Mouse (Mus musculus) CH12.LX (cell line): ENCODE data around the gene Klhl26. TPM values are rescaled to one million over a fixed set of nuclear protein-coding genes. Genes with fewer than 3 reads are reported as not detected.
A peak's percentile ranks its signal among the peaks of the same experiment; 100 is the strongest.

Experiments
- DNase-seq: peaks from one replicate; pipeline ENCODE4 v3.0.0-alpha.2; 2013; ENCODE audit errors: extremely low read depth
- H3K27ac ChIP-seq: 2 replicates; pipeline ENCODE4 v1.5.1; 2012; ENCODE audit warnings: low read depth, mild to moderate bottlenecking, control low read depth, moderate library complexity; ENCODE audit not compliant: insufficient read depth
- H3K27me3 ChIP-seq: replicated peaks from 2 replicates; pipeline ENCODE3; 2012; ENCODE audit warnings: inconsistent platforms
- H3K36me3 ChIP-seq, 2 experiments: replicated peaks in 1 of 2; 2 replicates each; pipeline versions ENCODE3 to v1.6.1; 2012; ENCODE audit warnings: inconsistent platforms in 1 of 2, low read length in 1 of 2, mild to moderate bottlenecking in 1 of 2, mixed read lengths in 1 of 2, moderate library complexity in 1 of 2; ENCODE audit not compliant: control insufficient read depth in 1 of 2, insufficient read depth in 1 of 2
- H3K4me1 ChIP-seq, 2 experiments: 2 replicates each; pipeline ENCODE4 v1.6.1; 2012; ENCODE audit warnings: inconsistent platforms in 1 of 2, moderate library complexity in 1 of 2; ENCODE audit not compliant: insufficient read depth in 2 of 2, control insufficient read depth in 1 of 2
- H3K4me2 ChIP-seq: 2 replicates; pipeline ENCODE4 v1.6.1; 2012; ENCODE audit warnings: low read depth, mild to moderate bottlenecking, control low read depth; ENCODE audit not compliant: poor library complexity, insufficient read depth, severe bottlenecking
- H3K4me3 ChIP-seq, 3 experiments: fragments of 150-350 bp in 1 of 3; sonication (generic) in 1 of 3; replicated peaks in 1 of 3; 2 replicates each; pipeline versions ENCODE3 to v1.5.1; 2011 to 2012; ENCODE audit warnings: low read depth in 2 of 3, low read length in 2 of 3, mild to moderate bottlenecking in 2 of 3, moderate library complexity in 2 of 3, control low read depth in 1 of 3, improper control_type of control experiment in 1 of 3, inconsistent platforms in 1 of 3, mixed read lengths in 1 of 3; ENCODE audit not compliant: poor library complexity in 1 of 3
- H3K79me2 ChIP-seq: replicated peaks from 2 replicates; pipeline ENCODE4 v1.6.1; 2012; ENCODE audit warnings: mild to moderate bottlenecking, moderate library complexity; ENCODE audit not compliant: control insufficient read depth, poor library complexity, insufficient read depth, severe bottlenecking; ENCODE audit errors: extremely low read depth
- H3K9ac ChIP-seq: 2 replicates; pipeline ENCODE4 v1.6.1; 2012; ENCODE audit warnings: low read depth, mild to moderate bottlenecking, control low read depth, moderate library complexity; ENCODE audit not compliant: insufficient read depth
- H3K9me3 ChIP-seq: replicated peaks from 2 replicates; pipeline ENCODE3; 2012; ENCODE audit warnings: low read length, inconsistent platforms, mixed read lengths
- BHLHE40 ChIP-seq: IDR thresholded peaks from 2 replicates; pipeline ENCODE4 v1.6.1; 2011; ENCODE audit warnings: mild to moderate bottlenecking, low read depth, low read length, improper control_type of control experiment
- CHD1 ChIP-seq: IDR thresholded peaks from 2 replicates; pipeline ENCODE4 v1.6.1; 2012; ENCODE audit warnings: low read depth, low read length, improper control_type of control experiment, inconsistent platforms
- CHD2 ChIP-seq: IDR thresholded peaks from 2 replicates; pipeline ENCODE4 v1.6.1; 2011; ENCODE audit warnings: low read length, improper control_type of control experiment
- CTCF ChIP-seq, 2 experiments: IDR thresholded peaks in 1 of 2; conservative IDR thresholded peaks in 1 of 2; 2 replicates each; pipeline ENCODE4 v1.5.1; 2011 to 2012; ENCODE audit warnings: low read depth in 2 of 2, low read length in 2 of 2, improper control_type of control experiment in 1 of 2, inconsistent platforms in 1 of 2, mild to moderate bottlenecking in 1 of 2, moderate library complexity in 1 of 2
- E2F4 ChIP-seq: IDR thresholded peaks from 2 replicates; pipeline ENCODE4 v1.6.1; 2011; ENCODE audit warnings: low read depth, low read length, improper control_type of control experiment; ENCODE audit not compliant: insufficient replicate concordance
- ELF1 ChIP-seq: IDR thresholded peaks from 2 replicates; pipeline ENCODE4 v1.6.1; 2014; ENCODE audit warnings: low read depth, mild to moderate bottlenecking, inconsistent platforms, low read length, improper control_type of control experiment
- EP300 ChIP-seq: IDR thresholded peaks from 2 replicates; pipeline ENCODE4 v1.6.1; 2011; ENCODE audit warnings: low read length, improper control_type of control experiment
- ETS1 ChIP-seq: conservative IDR thresholded peaks from 2 replicates; pipeline ENCODE4 v1.6.1; 2012; ENCODE audit warnings: low read depth, mild to moderate bottlenecking, inconsistent platforms, low read length, improper control_type of control experiment, moderate library complexity
- GABPA ChIP-seq: IDR thresholded peaks from 2 replicates; pipeline ENCODE4 v1.6.1; 2012; ENCODE audit warnings: low read depth, low read length, improper control_type of control experiment, inconsistent platforms; ENCODE audit not compliant: insufficient replicate concordance
- HCFC1 ChIP-seq: IDR thresholded peaks from 2 replicates; pipeline ENCODE4 v1.6.1; 2012; ENCODE audit warnings: low read depth, mild to moderate bottlenecking, inconsistent platforms, low read length, improper control_type of control experiment
- IRF4 ChIP-seq: IDR thresholded peaks from 2 replicates; pipeline ENCODE4 v1.6.1; 2014; ENCODE audit warnings: low read depth, mild to moderate bottlenecking, inconsistent platforms, low read length, improper control_type of control experiment
- JUN ChIP-seq: IDR thresholded peaks from 2 replicates; pipeline ENCODE4 v1.6.1; 2011; ENCODE audit warnings: low read depth, mild to moderate bottlenecking, low read length, improper control_type of control experiment, moderate library complexity; ENCODE audit not compliant: insufficient read depth
- JUND ChIP-seq: conservative IDR thresholded peaks from 2 replicates; pipeline ENCODE4 v1.6.1; 2011; ENCODE audit warnings: low read depth, low read length, improper control_type of control experiment
- KAT2A ChIP-seq: IDR thresholded peaks from 2 replicates; pipeline ENCODE4 v1.6.1; 2012; ENCODE audit warnings: low read length, improper control_type of control experiment, inconsistent platforms; ENCODE audit not compliant: insufficient replicate concordance
- MAFK ChIP-seq: IDR thresholded peaks from 2 replicates; pipeline ENCODE4 v1.6.1; 2011; ENCODE audit warnings: low read length, improper control_type of control experiment; ENCODE audit not compliant: insufficient replicate concordance
- MAX ChIP-seq: IDR thresholded peaks from 2 replicates; pipeline ENCODE4 v1.6.1; 2011; ENCODE audit warnings: low read length, improper control_type of control experiment
- MAZ ChIP-seq: IDR thresholded peaks from 2 replicates; pipeline ENCODE4 v1.6.1; 2012; ENCODE audit warnings: low read depth, mild to moderate bottlenecking, inconsistent platforms, low read length, improper control_type of control experiment, moderate library complexity
- MEF2A ChIP-seq: IDR thresholded peaks from 2 replicates; pipeline ENCODE4 v1.6.1; 2014; ENCODE audit warnings: low read depth, mild to moderate bottlenecking, inconsistent platforms, low read length, improper control_type of control experiment, borderline replicate concordance
- MYC ChIP-seq: IDR thresholded peaks from 2 replicates; pipeline ENCODE4 v1.6.1; 2011; ENCODE audit warnings: low read depth, mild to moderate bottlenecking, improper control_type of control experiment, low read length
- NRF1 ChIP-seq: IDR thresholded peaks from 2 replicates; pipeline ENCODE4 v1.6.1; 2014; ENCODE audit warnings: low read depth, mild to moderate bottlenecking, inconsistent platforms, low read length, improper control_type of control experiment, moderate library complexity
- POLR2A ChIP-seq: IDR thresholded peaks from 2 replicates; pipeline ENCODE4 v1.6.1; 2011; ENCODE audit warnings: low read depth, mild to moderate bottlenecking, improper control_type of control experiment, low read length
- POLR2AphosphoS2 ChIP-seq: IDR thresholded peaks from 2 replicates; pipeline ENCODE4 v1.6.1; 2011; ENCODE audit warnings: low read depth, low read length, improper control_type of control experiment
- RAD21 ChIP-seq: IDR thresholded peaks from 2 replicates; pipeline ENCODE4 v1.6.1; 2011; ENCODE audit warnings: low read depth, mild to moderate bottlenecking, low read length, improper control_type of control experiment, moderate library complexity
- RCOR1 ChIP-seq: conservative IDR thresholded peaks from 2 replicates; pipeline ENCODE4 v1.6.1; 2012; ENCODE audit warnings: low read depth, mild to moderate bottlenecking, inconsistent platforms, low read length, improper control_type of control experiment
- SMC3 ChIP-seq: IDR thresholded peaks from 2 replicates; pipeline ENCODE4 v1.6.1; 2011; ENCODE audit warnings: low read depth, low read length, improper control_type of control experiment
- TBP ChIP-seq: conservative IDR thresholded peaks from 2 replicates; pipeline ENCODE4 v1.6.1; 2011; ENCODE audit warnings: low read depth, low read length, improper control_type of control experiment
- USF1 ChIP-seq: IDR thresholded peaks from 2 replicates; pipeline ENCODE4 v1.6.1; 2014; ENCODE audit warnings: low read depth, mild to moderate bottlenecking, inconsistent platforms, low read length, improper control_type of control experiment
- USF2 ChIP-seq: conservative IDR thresholded peaks from 2 replicates; pipeline ENCODE4 v1.6.1; 2011; ENCODE audit warnings: low read depth, low read length, improper control_type of control experiment
- ZKSCAN1 ChIP-seq: IDR thresholded peaks from 2 replicates; pipeline ENCODE4 v1.6.1; 2012; ENCODE audit warnings: low read depth, inconsistent platforms, low read length, improper control_type of control experiment, borderline replicate concordance
- ZNF384 ChIP-seq: IDR thresholded peaks from 2 replicates; pipeline ENCODE4 v1.6.1; 2012; ENCODE audit warnings: low read depth, low read length, improper control_type of control experiment, inconsistent platforms
- dilution Hi-C: fragments of 300-500 bp; cut with MboI; formaldehyde crosslinking; loops from 2 replicates; pipeline ENCODE4 v1.14.3; 2020; ENCODE audit warnings: low sequenced_read_pairs; ENCODE audit not compliant: extremely low pct_unique_long_range_greater_than_20kb, extremely low pct_ligation_motif_present
- in situ Hi-C: fragments of 300-500 bp; cut with MboI; formaldehyde crosslinking; loops from 3 replicates; pipeline ENCODE4 v1.14.3; 2019; ENCODE audit warnings: low sequenced_read_pairs, low pct_ligation_motif_present, low pct_unique_long_range_greater_than_20kb, mixed read lengths
- polyA plus RNA-seq: library from polyadenylated mRNA; unstranded; fragments of >175 nt; gene quantifications from 2 replicates; pipeline ENCODE4 v1.2.1, GENCODE M21; 2012; ENCODE audit warnings: low read depth; ENCODE audit not compliant: insufficient read length
- total RNA-seq, 2 experiments: library from RNA; depleted of rRNA; stranded (reverse); fragments of 300-350 nt in 1 of 2; fragments of >200 nt in 1 of 2; gene quantifications; 2 replicates each; pipeline ENCODE4 v1.2.3; 2012 to 2014

Klhl26 gene
- total and polyA plus RNA-seq, 3 experiments: 4.7 to 15.6 (median 6.0) TPM

DNA sequence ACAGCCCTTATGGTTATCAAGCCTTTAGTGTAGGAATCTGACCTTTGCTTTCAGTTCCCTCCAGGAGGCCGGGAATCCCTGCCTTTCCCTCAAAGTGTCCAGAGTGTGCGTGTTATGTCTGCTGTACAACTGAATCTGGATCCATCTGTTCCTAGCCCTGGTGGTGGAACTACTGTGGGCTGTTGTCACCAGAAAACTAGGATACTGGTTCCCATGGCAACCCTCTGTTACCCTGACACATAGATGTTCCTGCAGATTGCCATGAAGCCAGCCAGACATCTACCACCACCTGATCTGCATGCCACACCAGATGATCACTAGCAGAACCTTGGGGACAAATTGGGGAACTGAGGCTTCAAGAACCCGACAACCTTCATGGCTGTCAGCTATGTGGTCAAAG lies 5.1 kb upstream of the Klhl26 start:
- Histone ChIP-seq H3K27ac (no peak overlapping the region), H3K79me2 (no peaks in the 10 kb centered on the region), H3K4me2 (no peak overlapping the region), H3K4me1 (peaks cover 0 to 11% of the 10 kb centered on the region in 2 experiments; a peak in 2 of 4 replicates), H3K36me3 (no peaks in the 10 kb centered on the region), H3K27me3 (peaks cover 84% of the 10 kb centered on the region), H3K4me3 (no peak overlapping the region), H3K9ac (no peak overlapping the region), H3K9me3 (no peaks in the 10 kb centered on the region)
- TF ChIP-seq POLR2A (no peak), EP300 (no peak), USF1 (no peak), RCOR1 (no peak), E2F4 (no peak), ZNF384 (no peak), POLR2AphosphoS2 (no peak), MAX (no peak), KAT2A (no peak), CHD1 (no peak), MEF2A (no peak), CHD2 (no peak), NRF1 (no peak), SMC3 (no peak)
- DNase-seq: no peak
- in situ Hi-C loops: no loop called here
- dilution Hi-C loops: no loop called here

DNA sequence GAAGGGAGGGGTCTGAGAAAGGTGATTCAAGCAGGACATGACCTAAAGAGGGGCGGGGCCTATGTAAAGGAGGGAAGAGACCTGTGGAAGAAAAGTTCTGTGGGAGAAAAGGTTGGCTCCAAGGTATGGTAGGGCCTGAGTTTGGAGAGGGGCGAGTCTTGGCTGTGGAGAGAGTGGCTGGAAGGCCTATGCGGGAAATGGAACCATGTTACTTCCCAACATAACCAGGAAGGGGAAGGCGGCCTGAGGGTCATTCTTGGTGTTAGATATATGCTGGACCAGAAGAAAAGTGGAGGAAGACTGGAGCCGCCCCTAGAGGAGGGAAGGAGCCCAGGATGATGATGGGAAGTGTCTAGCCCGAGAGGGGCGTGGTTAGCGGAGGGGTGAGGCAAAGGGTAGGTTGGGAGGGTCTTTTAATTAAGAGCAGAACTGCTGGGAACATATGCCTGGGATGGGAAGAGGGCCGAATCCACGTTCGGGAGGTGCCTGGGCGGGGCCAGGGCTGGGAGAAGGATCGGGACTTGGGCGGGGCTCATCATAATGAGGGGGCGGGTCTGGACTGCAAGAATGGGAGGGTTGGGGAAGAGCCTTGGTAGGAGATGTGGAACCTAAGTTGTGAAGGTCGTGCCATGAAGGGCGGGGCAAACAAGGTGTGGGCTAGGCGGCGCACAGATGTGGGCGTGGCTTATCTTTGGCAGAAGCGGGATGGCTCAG lies 658 bp upstream of the Klhl26 start:
- H3K9ac ChIP-seq: no peak overlapping the region; the same call in 1 of the 2 replicates
- H3K27ac ChIP-seq: peak overlapping the region; percentile 8; the same call in 1 of the 2 replicates
- dilution Hi-C loops (no loop called here), in situ Hi-C loops (no loop called here)
- peaks cover 41% of the 10 kb centered on the region for H3K27me3 ChIP-seq
- H3K79me2 ChIP-seq: no peaks in the 10 kb centered on the region
- H3K36me3 ChIP-seq: peaks cover 0 to 17% of the 10 kb centered on the region in 2 experiments
- peaks cover 0 to 26% of the 10 kb centered on the region in 2 experiments; a peak in 2 of 4 replicates for H3K4me1 ChIP-seq
- no peaks in the 10 kb centered on the region for H3K9me3 ChIP-seq
- peak; percentile 92 for DNase-seq
- peak overlapping the region; percentile 72 for H3K4me2 ChIP-seq
- H3K4me3 ChIP-seq: peak overlapping the region; percentile 34 to 76 (median 49)
- TF ChIP-seq IRF4: no peak
- TF ChIP-seq JUND: no peak
- 0 out of 2 replicates have a peak, but pooled peaks have one; percentile 26 for TF ChIP-seq MYC
- TF ChIP-seq TBP: peak; percentile 66; the same call in 1 of the 2 replicates
- no peak; the same call in 1 of the 2 replicates for TF ChIP-seq ETS1
- TF ChIP-seq JUN: no peak
- TF ChIP-seq RAD21: no peak
- no peak for TF ChIP-seq USF1
- TF ChIP-seq ZKSCAN1: no peak
- peak; percentile 39; the same call in 1 of the 2 replicates for TF ChIP-seq ELF1
- no peak for TF ChIP-seq GABPA
- 0 out of 2 replicates have a peak, but pooled peaks have one; percentile 4 for TF ChIP-seq MAX
- no peak for TF ChIP-seq CHD1
- no peak for TF ChIP-seq USF2
- TF ChIP-seq HCFC1: 0 out of 2 replicates have a peak, but pooled peaks have one; percentile 17
- TF ChIP-seq MAZ: no peak
- TF ChIP-seq MEF2A: no peak
- no peak for TF ChIP-seq CTCF (conservative IDR thresholded peaks at IDR 0.05 in 1 of 2, IDR thresholded peaks at IDR 0.05 in 1 of 2; ENCODE audit: low read depth in 2 of 2, low read length in 2 of 2)
- TF ChIP-seq BHLHE40: 0 out of 2 replicates have a peak, but pooled peaks have one; percentile 9
- no peak for TF ChIP-seq KAT2A
- TF ChIP-seq E2F4: no peak
- 0 out of 2 replicates have a peak, but pooled peaks have one; percentile 18 for TF ChIP-seq CHD2
- TF ChIP-seq MAFK: no peak
- no peak for TF ChIP-seq SMC3
- TF ChIP-seq ZNF384: 0 out of 2 replicates have a peak, but pooled peaks have one; percentile 11
